Mouse (Mus musculus): Measurements from ENCODE around the gene Micu1. TPM values are rescaled to one million over a fixed set of nuclear protein-coding genes. Genes with fewer than 3 reads are reported as not detected.

Micu1 gene
- polyA plus RNA-seq, 1 experiment from 2014 or later: 56.2 TPM

- Histone ChIP-seq H3K4me3 (ENCODE audit: low read depth, low read length) (no peak overlapping the region), H3K27me3 (ENCODE audit: control insufficient read depth, insufficient read depth, low read length) (no peaks in the 10 kb centered on the region), H3K9ac (ENCODE audit: low read length) (no peak overlapping the region), H3K36me3 (ENCODE audit: control insufficient read depth, insufficient read depth, low read length) (no peaks in the 10 kb centered on the region; the same call in 1 of the 2 replicates), H3K27ac (replicated peaks) (no peak overlapping the region), H3K4me1 (replicated peaks; ENCODE audit: control insufficient read depth, insufficient read depth) (no peaks in the 10 kb centered on the region), H3K4me2 (replicated peaks; ENCODE audit: low read depth) (no peak overlapping the region), H3K9me3 (ENCODE audit: control insufficient read depth, low read length) (no peaks in the 10 kb centered on the region)
- TF ChIP-seq CTCF (IDR thresholded peaks at IDR 0.05; ENCODE audit: low read depth) (no peak), EP300 (optimal IDR thresholded peaks at IDR 0.05) (no peak)
- ATAC-seq (ENCODE audit: low FRiP score, low TSS enrichment): no peak
- no peak for DNase-seq (ENCODE audit: low spot score)
- 91% methylated on average over 12 of the region's 12 CpGs for WGBS
These were observed 41.1 kb downstream of the Micu1 start for GRCm38 (mm10) chr10:59743397-59743796.

- no peak overlapping the region for H3K9ac ChIP-seq (ENCODE audit: low read length)
- DNase-seq (ENCODE audit: low spot score) (peak; percentile 63), ATAC-seq (ENCODE audit: low FRiP score, low TSS enrichment) (peak; percentile 92)
- TF ChIP-seq CTCF (IDR thresholded peaks at IDR 0.05; ENCODE audit: low read depth) (no peak), EP300 (optimal IDR thresholded peaks at IDR 0.05) (no peak)
- no peaks in the 10 kb centered on the region for H3K27me3 ChIP-seq (ENCODE audit: control insufficient read depth, insufficient read depth, low read length)
- 0 out of 2 replicates have a peak overlapping the region, but pooled peaks have one; percentile 49 for H3K27ac ChIP-seq (replicated peaks)
- H3K9me3 ChIP-seq (ENCODE audit: control insufficient read depth, low read length): no peaks in the 10 kb centered on the region
- H3K4me2 ChIP-seq (replicated peaks; ENCODE audit: low read depth): no peak overlapping the region
- H3K36me3 ChIP-seq (ENCODE audit: control insufficient read depth, insufficient read depth, low read length): no peaks in the 10 kb centered on the region; the same call in 1 of the 2 replicates
- 87% methylated on average over 5 of the region's 5 CpGs for WGBS
- no peaks in the 10 kb centered on the region for H3K4me1 ChIP-seq (replicated peaks; ENCODE audit: control insufficient read depth, insufficient read depth)
- H3K4me3 ChIP-seq (ENCODE audit: low read depth, low read length): no peak overlapping the region
These were observed 41.7 kb downstream of the Micu1 start for GRCm38 (mm10) chr10:59743969-59744368.

GRCm38 (mm10) chr10:59747334-59747733 is 45.1 kb downstream of the Micu1 start:
- TF ChIP-seq CTCF (IDR thresholded peaks at IDR 0.05; ENCODE audit: low read depth) (no peak), EP300 (optimal IDR thresholded peaks at IDR 0.05) (no peak)
- no peaks in the 10 kb centered on the region for H3K4me1 ChIP-seq (replicated peaks; ENCODE audit: control insufficient read depth, insufficient read depth)

DNA sequence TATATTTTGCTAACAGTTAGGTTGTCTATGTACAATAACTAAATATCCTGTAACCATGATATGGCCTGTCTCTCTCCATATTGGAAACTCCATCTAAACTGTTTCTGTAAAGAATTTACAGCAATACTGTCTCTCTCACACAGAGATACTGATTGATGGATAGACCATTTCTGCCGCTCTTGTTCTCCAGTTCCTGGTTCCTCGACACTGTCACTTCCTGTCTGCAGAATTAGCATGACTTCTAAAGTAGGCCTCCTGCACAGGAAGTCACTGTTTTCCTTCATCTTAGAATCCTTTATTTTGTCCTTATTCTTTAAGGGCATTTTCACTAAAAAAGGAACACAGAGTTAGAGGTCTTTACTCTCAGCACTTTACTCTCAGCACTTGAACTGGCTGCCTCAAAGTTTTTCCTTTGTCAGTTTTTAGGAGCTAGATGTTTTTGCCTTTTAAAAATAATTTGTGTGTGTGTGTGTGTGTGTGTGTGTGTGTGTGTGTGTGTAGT is 46.5 kb downstream of the Micu1 start:
- Histone ChIP-seq H3K4me3 (ENCODE audit: low read depth, low read length) (no peak overlapping the region), H3K4me2 (replicated peaks; ENCODE audit: low read depth) (no peak overlapping the region), H3K27me3 (ENCODE audit: control insufficient read depth, insufficient read depth, low read length) (no peaks in the 10 kb centered on the region), H3K4me1 (replicated peaks; ENCODE audit: control insufficient read depth, insufficient read depth) (no peaks in the 10 kb centered on the region), H3K27ac (replicated peaks) (no peak overlapping the region), H3K9me3 (ENCODE audit: control insufficient read depth, low read length) (no peaks in the 10 kb centered on the region), H3K9ac (ENCODE audit: low read length) (no peak overlapping the region), H3K36me3 (ENCODE audit: control insufficient read depth, insufficient read depth, low read length) (no peaks in the 10 kb centered on the region; the same call in 1 of the 2 replicates)
- DNase-seq (ENCODE audit: low spot score): no peak
- WGBS: 69% methylated on average over 2 of the region's 2 CpGs
- TF ChIP-seq EP300 (optimal IDR thresholded peaks at IDR 0.05) (no peak), CTCF (IDR thresholded peaks at IDR 0.05; ENCODE audit: low read depth) (no peak)
- ATAC-seq (ENCODE audit: low FRiP score, low TSS enrichment): no peak

More at GRCm38 (mm10) chr10:59747334-59747733, 45.1 kb downstream of the Micu1 start:
- Histone ChIP-seq H3K9ac (ENCODE audit: low read length) (no peak overlapping the region), H3K36me3 (ENCODE audit: control insufficient read depth, insufficient read depth, low read length) (no peaks in the 10 kb centered on the region; the same call in 1 of the 2 replicates), H3K27me3 (ENCODE audit: control insufficient read depth, insufficient read depth, low read length) (no peaks in the 10 kb centered on the region), H3K4me3 (ENCODE audit: low read depth, low read length) (no peak overlapping the region), H3K4me2 (replicated peaks; ENCODE audit: low read depth) (no peak overlapping the region), H3K9me3 (ENCODE audit: control insufficient read depth, low read length) (no peaks in the 10 kb centered on the region), H3K27ac (replicated peaks) (no peak overlapping the region)
- WGBS: 77% methylated on average over 7 of the region's 7 CpGs
- ATAC-seq (ENCODE audit: low FRiP score, low TSS enrichment): no peak
- DNase-seq (ENCODE audit: low spot score): no peak

DNA sequence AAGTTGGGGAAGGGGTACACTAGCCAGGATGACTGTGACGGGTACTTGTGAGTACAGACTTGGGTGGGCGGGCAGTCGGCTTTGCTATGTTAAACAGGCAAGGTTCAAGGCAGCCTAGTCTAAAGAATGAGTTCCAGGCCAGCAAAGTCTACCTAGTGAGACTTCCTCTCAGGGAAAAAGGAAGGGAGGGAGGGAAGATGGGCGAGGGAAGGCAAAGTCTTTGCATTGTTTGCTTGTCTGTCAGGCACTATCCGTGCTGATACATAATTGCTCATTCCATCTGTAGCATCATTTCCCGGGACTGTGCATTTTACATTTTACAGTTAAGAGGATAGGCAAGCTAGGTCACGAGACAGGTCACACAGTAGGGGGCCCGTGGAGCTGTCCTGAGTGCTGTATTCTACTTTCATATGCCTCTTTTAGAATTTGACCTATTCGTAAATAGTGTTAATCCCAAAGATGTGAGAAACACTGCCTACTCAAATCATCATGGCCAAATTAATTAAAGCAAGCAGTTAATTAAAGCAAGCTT is 51.3 kb downstream of the Micu1 start:
- no peak for ATAC-seq (ENCODE audit: low FRiP score, low TSS enrichment)
- TF ChIP-seq EP300 (optimal IDR thresholded peaks at IDR 0.05): no peak
- TF ChIP-seq CTCF (IDR thresholded peaks at IDR 0.05; ENCODE audit: low read depth): no peak
- no peak overlapping the region for H3K27ac ChIP-seq (replicated peaks)
- H3K27me3 ChIP-seq (ENCODE audit: control insufficient read depth, insufficient read depth, low read length): no peaks in the 10 kb centered on the region
- H3K9me3 ChIP-seq (ENCODE audit: control insufficient read depth, low read length): no peaks in the 10 kb centered on the region
- no peak overlapping the region for H3K4me3 ChIP-seq (ENCODE audit: low read depth, low read length)
- 0 out of 2 replicates have a peak, but pooled peaks cover 2% of the 10 kb centered on the region for H3K36me3 ChIP-seq (ENCODE audit: control insufficient read depth, insufficient read depth, low read length)
- no peaks in the 10 kb centered on the region for H3K4me1 ChIP-seq (replicated peaks; ENCODE audit: control insufficient read depth, insufficient read depth)
- H3K4me2 ChIP-seq (replicated peaks; ENCODE audit: low read depth): no peak overlapping the region
- no peak for DNase-seq (ENCODE audit: low spot score)
- no peak overlapping the region for H3K9ac ChIP-seq (ENCODE audit: low read length)
- WGBS: 74% methylated on average over 9 of the region's 9 CpGs

DNA sequence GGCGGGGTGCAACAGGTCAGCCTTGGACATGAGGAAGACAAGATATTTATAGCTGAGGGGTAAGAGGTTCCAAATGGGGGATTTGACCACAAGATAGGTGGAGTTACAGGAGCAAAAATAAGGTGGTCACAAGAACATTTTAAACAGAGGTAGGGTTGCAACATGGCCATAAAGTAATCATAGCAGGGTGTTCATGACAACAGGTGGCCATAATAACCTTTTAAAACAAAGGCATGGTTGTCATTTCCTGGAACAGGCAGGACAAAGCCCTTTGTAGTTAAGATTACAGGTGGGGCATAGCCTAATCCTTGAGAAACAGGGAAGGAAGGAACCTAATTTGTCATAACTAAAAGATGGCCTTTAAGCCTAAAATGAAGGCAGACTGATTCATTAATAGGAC is 51.8 kb downstream of the Micu1 start:
- H3K4me3 ChIP-seq (ENCODE audit: low read depth, low read length): no peak overlapping the region
- H3K27me3 ChIP-seq (ENCODE audit: control insufficient read depth, insufficient read depth, low read length): no peaks in the 10 kb centered on the region
- ATAC-seq (ENCODE audit: low FRiP score, low TSS enrichment) (no peak), DNase-seq (ENCODE audit: low spot score) (no peak)
- TF ChIP-seq CTCF (IDR thresholded peaks at IDR 0.05; ENCODE audit: low read depth): no peak
- no peak for TF ChIP-seq EP300 (optimal IDR thresholded peaks at IDR 0.05)
- 95% methylated on average over 1 of the region's 1 CpGs for WGBS
- H3K9ac ChIP-seq (ENCODE audit: low read length): no peak overlapping the region
- 0 out of 2 replicates have a peak, but pooled peaks cover 3% of the 10 kb centered on the region for H3K36me3 ChIP-seq (ENCODE audit: control insufficient read depth, insufficient read depth, low read length)
- no peak overlapping the region for H3K4me2 ChIP-seq (replicated peaks; ENCODE audit: low read depth)
- no peaks in the 10 kb centered on the region for H3K9me3 ChIP-seq (ENCODE audit: control insufficient read depth, low read length)
- H3K27ac ChIP-seq (replicated peaks): no peak overlapping the region
- no peaks in the 10 kb centered on the region for H3K4me1 ChIP-seq (replicated peaks; ENCODE audit: control insufficient read depth, insufficient read depth)

All from stomach, postnatal 0 days (tissue).